Mouse (Mus musculus) kidney, postnatal 0 days (tissue): Measurements from ENCODE around the gene Trh. TPM values are rescaled to one million over a fixed set of nuclear protein-coding genes. Genes with fewer than 3 reads are reported as not detected.

Source experiments
- ATAC-seq: fragments of 200-750 bp; cut with Nextera tagmentation; replicated peaks from 2 replicates; pipeline ENCODE4 v1.8.0; 2017; ENCODE audit warnings: low read depth, moderate number of reproducible peaks, moderate TSS enrichment, moderate library complexity; ENCODE audit not compliant: low FRiP score
- DNase-seq: peaks from one replicate; pipeline ENCODE4 v3.0.0-alpha.2; 2016; ENCODE audit warnings: low spot score
- H3K27ac ChIP-seq: fragments of 300-500 bp; sonication (generic); 2 replicates; pipeline ENCODE4 v1.5.1; 2014; ENCODE audit warnings: mild to moderate bottlenecking
- H3K27me3 ChIP-seq: fragments of 300-500 bp; sonication (generic); 2 replicates; pipeline ENCODE4 v1.6.1; 2014; ENCODE audit warnings: low read length, mixed read lengths; ENCODE audit not compliant: insufficient read depth
- H3K36me3 ChIP-seq: fragments of 300-500 bp; sonication (generic); 2 replicates; pipeline ENCODE4 v1.6.1; 2014; ENCODE audit warnings: low read length, mixed read lengths; ENCODE audit not compliant: insufficient read depth
- H3K4me1 ChIP-seq: fragments of 300-500 bp; sonication (generic); replicated peaks from 2 replicates; pipeline ENCODE4 v1.6.1; 2014; ENCODE audit warnings: antibody characterized with exemption, low read length, mixed read lengths; ENCODE audit not compliant: insufficient read depth
- H3K4me2 ChIP-seq: fragments of 300-500 bp; sonication (generic); 2 replicates; pipeline ENCODE4 v1.6.1; 2014; ENCODE audit warnings: mild to moderate bottlenecking, low read length, moderate library complexity, mixed read lengths
- H3K4me3 ChIP-seq: fragments of 300-500 bp; sonication (generic); replicated peaks from 2 replicates; pipeline ENCODE4 v1.5.1; 2014; ENCODE audit warnings: low read depth, low read length
- H3K9ac ChIP-seq: fragments of 300-500 bp; sonication (generic); 2 replicates; pipeline ENCODE4 v1.6.1; 2014; ENCODE audit warnings: low read depth, low read length
- H3K9me3 ChIP-seq: fragments of 300-500 bp; sonication (generic); replicated peaks from 2 replicates; pipeline ENCODE4 v1.6.1; 2016; ENCODE audit warnings: low read length, inconsistent platforms, mixed read lengths
- CTCF ChIP-seq: IDR thresholded peaks from 2 replicates; pipeline ENCODE4 v1.5.1; 2016; ENCODE audit warnings: antibody characterized with exemption, low read depth, mild to moderate bottlenecking, moderate library complexity
- WGBS: fragments of 180-500 bp; shearing (Covaris S2); extraction: QIAGEN DNeasy Blood & Tissue Kit; methylation state at CpG from one replicate; pipeline ENCODE4 v1.1.7; 2014; 5-methylcytosine and 5-hydroxymethylcytosine counted together
- polyA plus RNA-seq: library from polyadenylated mRNA; unstranded; fragments of >200 nt; fragmentation: Nextera tagmentation; extraction: Ambion mirVana; gene quantifications from 2 replicates; pipeline ENCODE4 v1.2.1, GENCODE M21; 2015

Gene Trh
- polyA plus RNA-seq, 1 experiment from 2014 or later: 1.2 TPM

DNA sequence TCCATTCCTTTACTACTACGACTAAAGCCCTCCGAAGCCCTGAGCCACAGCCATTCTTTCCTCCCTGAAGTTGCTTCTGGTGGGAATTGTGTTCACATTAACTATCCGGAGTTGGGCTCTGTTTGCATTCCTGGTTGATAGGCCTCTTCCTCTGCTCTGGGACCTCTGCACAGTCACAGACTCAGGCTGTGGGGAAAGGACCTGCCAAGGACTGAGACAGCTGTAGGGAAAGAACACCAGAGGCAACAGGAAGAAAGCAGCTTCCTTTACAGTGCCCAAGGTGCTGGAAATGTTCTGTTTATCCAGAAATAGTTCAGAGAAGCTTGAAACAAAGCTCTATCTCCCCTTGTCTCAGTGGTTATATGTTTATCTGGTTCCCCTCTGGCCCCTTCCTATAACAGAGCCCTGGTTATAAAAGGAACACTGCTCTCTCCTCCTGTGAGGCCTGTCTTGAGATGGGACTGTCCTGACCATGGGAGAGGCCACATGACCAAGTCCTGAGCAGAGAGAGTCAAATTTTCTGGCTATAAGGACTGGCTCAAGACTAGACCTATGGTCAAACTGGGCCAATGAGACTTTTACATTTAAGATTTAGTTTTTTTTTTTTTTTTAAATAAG is 8.9 kb upstream of the Trh start:
- Histone ChIP-seq H3K4me1 (no peaks in the 10 kb centered on the region), H3K9ac (no peak overlapping the region), H3K27me3 (no peaks in the 10 kb centered on the region), H3K9me3 (no peaks in the 10 kb centered on the region), H3K27ac (no peak overlapping the region), H3K4me2 (no peak overlapping the region), H3K36me3 (no peaks in the 10 kb centered on the region), H3K4me3 (no peak overlapping the region)
- no peak for TF ChIP-seq CTCF
- WGBS: 59% methylated on average over 3 of the region's 3 CpGs
- no peak for ATAC-seq
- DNase-seq: no peak

- H3K36me3 ChIP-seq: no peaks in the 10 kb centered on the region
- 39% methylated on average over 7 of the region's 7 CpGs for WGBS
- TF ChIP-seq CTCF: no peak
- peaks cover 6% of the 10 kb centered on the region; the same call in 1 of the 2 replicates for H3K4me1 ChIP-seq
- no peak for ATAC-seq
- H3K4me2 ChIP-seq: no peak overlapping the region
- no peak for DNase-seq
- no peak overlapping the region for H3K27ac ChIP-seq
- no peak overlapping the region for H3K4me3 ChIP-seq
- peaks cover 13% of the 10 kb centered on the region; the same call in 1 of the 2 replicates for H3K27me3 ChIP-seq
- H3K9me3 ChIP-seq: no peaks in the 10 kb centered on the region
- H3K9ac ChIP-seq: no peak overlapping the region
Measured at GRCm38 (mm10) chr6:92247215-92247919, 2.9 kb upstream of the Trh start.

- ATAC-seq: no peak
- no peaks in the 10 kb centered on the region for H3K36me3 ChIP-seq
- H3K4me1 ChIP-seq: peaks cover 6% of the 10 kb centered on the region; the same call in 1 of the 2 replicates
- H3K9me3 ChIP-seq: no peaks in the 10 kb centered on the region
- TF ChIP-seq CTCF: no peak
- H3K27ac ChIP-seq: no peak overlapping the region
- H3K4me2 ChIP-seq: no peak overlapping the region
- H3K9ac ChIP-seq: no peak overlapping the region
- H3K4me3 ChIP-seq: no peak overlapping the region
- DNase-seq: no peak
- H3K27me3 ChIP-seq: peaks cover 13% of the 10 kb centered on the region; the same call in 1 of the 2 replicates
- WGBS: 19% methylated on average over 3 of the region's 3 CpGs
Measured at GRCm38 (mm10) chr6:92246335-92246734, 1.9 kb upstream of the Trh start.

DNA sequence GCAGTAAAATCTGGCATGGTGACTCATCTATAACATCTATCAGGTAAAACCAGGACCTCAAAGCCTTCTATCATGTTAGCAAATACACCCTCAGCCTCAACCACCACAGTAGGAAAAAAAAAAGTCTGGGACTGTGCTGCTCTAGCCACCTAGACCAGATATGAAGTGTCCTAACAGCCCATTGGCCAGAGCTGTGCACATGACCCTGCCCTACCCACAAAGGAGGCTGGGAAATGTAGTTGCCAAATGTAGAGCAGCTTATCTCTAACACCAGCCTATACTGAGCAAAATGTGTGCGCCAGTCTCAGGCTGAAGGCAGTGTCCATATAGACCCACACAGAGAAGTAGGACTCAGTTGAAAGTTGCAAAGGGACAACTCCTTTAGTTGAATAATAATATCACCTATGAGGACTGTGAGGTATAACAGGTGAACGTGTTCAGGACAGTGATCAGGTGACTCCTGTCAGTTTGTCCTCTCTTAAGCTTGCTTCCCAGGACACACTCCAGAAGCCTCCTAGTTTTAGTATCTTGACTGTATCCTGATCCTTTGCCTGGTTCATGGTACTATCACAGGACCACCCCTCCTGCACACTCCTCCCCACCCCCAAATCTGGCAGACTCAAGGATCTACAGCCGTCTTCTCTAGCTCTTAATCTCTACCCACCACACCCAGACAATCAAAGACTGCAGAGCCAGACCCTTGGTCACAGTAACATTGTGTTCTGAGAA is 3.1 kb downstream of the Trh start:
- ATAC-seq: peak; percentile 78; the same call in 1 of the 2 replicates

DNA sequence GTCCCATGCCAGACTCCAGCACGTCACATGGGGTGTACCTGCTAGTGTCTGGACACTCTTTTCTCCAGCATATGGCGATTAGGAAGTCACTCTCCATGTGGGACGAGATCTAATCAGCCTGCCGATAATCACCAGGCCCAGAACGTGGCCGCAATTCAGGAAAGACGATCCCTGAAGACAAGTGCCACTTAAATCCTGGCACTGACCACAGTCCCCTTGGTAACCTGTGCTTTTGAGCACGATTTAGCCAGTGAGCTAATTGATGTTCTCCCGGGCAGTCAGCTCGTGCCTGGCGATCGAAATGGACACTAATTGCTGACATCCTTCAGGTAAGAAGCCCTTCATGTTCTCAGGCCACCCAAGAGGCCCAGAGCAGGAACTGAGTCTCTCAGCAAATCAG is 9.4 kb downstream of the Trh start:
- no peaks in the 10 kb centered on the region for H3K4me1 ChIP-seq
- no peak for DNase-seq
- H3K9me3 ChIP-seq: no peaks in the 10 kb centered on the region
- no peak overlapping the region for H3K9ac ChIP-seq
- H3K27ac ChIP-seq: no peak overlapping the region
- H3K4me2 ChIP-seq: no peak overlapping the region
- H3K27me3 ChIP-seq: no peaks in the 10 kb centered on the region
- H3K36me3 ChIP-seq: no peaks in the 10 kb centered on the region
- no peak for TF ChIP-seq CTCF
- no peak overlapping the region for H3K4me3 ChIP-seq
- no peak for ATAC-seq
- 54% methylated on average over 12 of the region's 12 CpGs for WGBS

More for the DNA sequence above, 3.1 kb downstream of the Trh start:
- Histone ChIP-seq H3K4me1 (peaks cover 6% of the 10 kb centered on the region; the same call in 1 of the 2 replicates), H3K36me3 (no peaks in the 10 kb centered on the region), H3K27ac (no peak overlapping the region), H3K4me2 (no peak overlapping the region), H3K4me3 (no peak overlapping the region), H3K9ac (no peak overlapping the region), H3K27me3 (peaks cover 13% of the 10 kb centered on the region; the same call in 1 of the 2 replicates), H3K9me3 (no peaks in the 10 kb centered on the region)
- 80% methylated on average over 3 of the region's 3 CpGs for WGBS
- DNase-seq: peak; percentile 27
- no peak for TF ChIP-seq CTCF

DNA sequence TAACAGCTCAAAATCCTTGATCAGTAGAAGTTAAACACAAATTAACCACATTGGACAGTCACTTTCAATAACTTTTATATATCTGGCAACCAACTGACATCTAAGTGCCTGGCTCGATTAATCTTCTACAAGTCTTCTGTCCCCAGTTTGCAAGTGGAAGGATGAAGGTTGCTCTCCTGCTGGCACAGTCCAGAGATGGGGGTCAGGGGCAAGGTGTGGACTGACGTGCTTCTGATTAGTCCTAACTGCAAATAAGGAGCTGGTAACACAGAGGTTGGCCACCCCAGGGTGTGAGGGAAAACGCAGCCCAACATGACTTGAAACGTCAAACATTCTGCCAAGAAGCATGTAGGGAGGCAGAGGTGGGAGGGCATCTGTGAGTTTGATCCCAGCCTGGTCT is 12.7 kb downstream of the Trh start:
- Histone ChIP-seq H3K4me2 (no peak overlapping the region), H3K9ac (no peak overlapping the region), H3K36me3 (no peaks in the 10 kb centered on the region), H3K4me3 (no peak overlapping the region), H3K27me3 (no peaks in the 10 kb centered on the region), H3K27ac (no peak overlapping the region), H3K4me1 (no peaks in the 10 kb centered on the region), H3K9me3 (no peaks in the 10 kb centered on the region)
- 64% methylated on average over 4 of the region's 4 CpGs for WGBS
- DNase-seq (no peak), ATAC-seq (no peak)
- no peak for TF ChIP-seq CTCF
